Comparison of ENCODE assay signal across 8 mouse cellular contexts in genomic region chr15:78339627-78340423, GRCm38 (mm10). TPM values are rescaled to one million over a fixed set of nuclear protein-coding genes. Genes with fewer than 3 reads are reported as not detected.
DNase-seq lines count a peak whose midpoint lies in the region; ATAC-seq and TF ChIP-seq lines count a peak whose summit lies in the region.
"Not testable (repeated sequence)": the region's sequence is repeated elsewhere in the genome, so short reads cannot be mapped to it uniquely, and the experiment has no call there.

No protein-coding gene starts in this region.

- WGBS in heart, embryonic 12.5 days, result 24% methylated on average over 7 of the region's 7 CpGs
- WGBS in liver, adult 2 months, result 38% methylated on average over 7 of the region's 7 CpGs

- not testable (repeated sequence) for H3K9me3 ChIP-seq in heart, embryonic 12.5 days (replicated peaks)

- TF ChIP-seq POLR2A in liver, adult 2 months (IDR thresholded peaks at IDR 0.05; ENCODE audit: extremely low read depth, insufficient read depth, low read length), result not testable (repeated sequence)

- H3K27ac ChIP-seq in brown adipose tissue, adult 24 weeks (replicated peaks; ENCODE audit: low read depth, low read length), result peak overlapping the region; percentile 82
- not testable (repeated sequence) for H3K27ac ChIP-seq in heart, embryonic 12.5 days (ENCODE audit: poor library complexity, severe bottlenecking); liver, adult 2 months (replicated peaks; ENCODE audit: insufficient read depth, low read depth, low read length)

- H3K4me1 ChIP-seq in brown adipose tissue, adult 24 weeks (ENCODE audit: control insufficient read depth, insufficient read depth, insufficient read length, low read length); heart, embryonic 12.5 days (replicated peaks): not testable (repeated sequence)
- peaks cover 17% of the 10 kb centered on the region for H3K4me1 ChIP-seq in liver, adult 2 months (ENCODE audit: control insufficient read depth, insufficient read depth, low read length)

- not testable (repeated sequence) for H3K27me3 ChIP-seq in heart, embryonic 12.5 days (replicated peaks); liver, adult 2 months (ENCODE audit: control insufficient read depth, insufficient read depth, low read length); splenic B cell, adult 2 months (ENCODE audit: control insufficient read depth, insufficient read depth, low read length, poor library complexity, severe bottlenecking)

- H3K9ac ChIP-seq in heart, embryonic 12.5 days; liver, adult 2 months (ENCODE audit: low read depth, low read length): not testable (repeated sequence)

- DNase-seq in CD4-positive, CD25-positive, alpha-beta regulatory T cell, adult 2 months (ENCODE audit: low read depth, low spot score), result peak; percentile 67
- DNase-seq in kidney, postnatal 14 days, result peak; percentile 61
- not testable (repeated sequence) for DNase-seq in liver, adult 2 months (ENCODE audit: extremely low read depth, low read depth, low spot score)
- DNase-seq in naive thymus-derived CD4-positive, alpha-beta T cell, adult 2 months (ENCODE audit: low read depth), result peak; percentile 24
- peak; percentile 72 for DNase-seq in splenic B cell, adult 2 months (ENCODE audit: low read depth, low spot score)

- ATAC-seq in erythroblast, adult 5-6 weeks (replicated peaks; ENCODE audit: low FRiP score, poor library complexity, severe bottlenecking), result 0 out of 2 replicates have a peak, but pooled peaks have one; percentile 28
- peak; percentile 67 for ATAC-seq in heart, embryonic 12.5 days (ENCODE audit: insufficient number of reproducible peaks, low FRiP score)

- not testable (repeated sequence) for H3K4me2 ChIP-seq in heart, embryonic 12.5 days

- H3K36me3 ChIP-seq in heart, embryonic 12.5 days; liver, adult 2 months (ENCODE audit: control insufficient read depth, insufficient read depth, low read length); splenic B cell, adult 2 months (ENCODE audit: control insufficient read depth, insufficient read depth, low read length, poor library complexity, severe bottlenecking): not testable (repeated sequence)

- not testable (repeated sequence) for H3K4me3 ChIP-seq in brown adipose tissue, adult 24 weeks (ENCODE audit: insufficient read depth, low read depth, low read length); heart, embryonic 12.5 days; liver, adult 2 months (ENCODE audit: insufficient read depth, low read depth, low read length)

- H3K79me2 ChIP-seq in liver, adult 2 months (ENCODE audit: control insufficient read depth, insufficient read depth, low read length), result not testable (repeated sequence)

- peak; percentile 95 for TF ChIP-seq CTCF in liver, adult 2 months (IDR thresholded peaks at IDR 0.05; ENCODE audit: low read depth, low read length)

RNA-seq across cellular contexts. Expression of gene Csf2rb, which starts 14.3 kb away (rescaled TPM):
- polyA plus RNA-seq in brown adipose tissue, adult 24 weeks (2012; ENCODE audit: insufficient read depth, insufficient read length, missing spikeins), result 3.1 and 4.1 TPM in 2 replicates
- total RNA-seq in erythroblast, adult 5-6 weeks (2015; ENCODE audit: low replicate concordance), result 32.8 and 34.8 TPM in 2 replicates
- 11.4 and 47.2 TPM in 2 replicates for total RNA-seq in erythroblast, adult 5-6 weeks (2017; ENCODE audit: low replicate concordance)
- polyA plus RNA-seq in heart, embryonic 12.5 days (2016; fragmentation: Nextera tagmentation; extraction: Ambion mirVana), result 2.4 and 3.1 TPM in 2 replicates
- total RNA-seq in liver, adult 2 months (2014; rRNA removed), result 1.8 and 3.2 TPM in 2 replicates
- 2.1 and 3.6 TPM in 2 replicates for polyA plus RNA-seq in liver, adult 2 months (2012; rRNA removed)

RNA-seq across cellular contexts. Expression of gene Csf2rb2, which starts 34.3 kb away (rescaled TPM):
- polyA plus RNA-seq in brown adipose tissue, adult 24 weeks (2012; ENCODE audit: insufficient read depth, insufficient read length, missing spikeins), result 0.67 and 2.0 TPM in 2 replicates
- 6.5 and 6.9 TPM in 2 replicates for total RNA-seq in erythroblast, adult 5-6 weeks (2015; ENCODE audit: low replicate concordance)
- total RNA-seq in erythroblast, adult 5-6 weeks (2017; ENCODE audit: low replicate concordance), result 0.98 and 1.4 TPM in 2 replicates
- 0.48 and 0.51 TPM in 2 replicates for polyA plus RNA-seq in heart, embryonic 12.5 days (2016; fragmentation: Nextera tagmentation; extraction: Ambion mirVana)
- 0.37 and 0.54 TPM in 2 replicates for total RNA-seq in liver, adult 2 months (2014; rRNA removed)
- 0.47 and 1.1 TPM in 2 replicates for polyA plus RNA-seq in liver, adult 2 months (2012; rRNA removed)

RNA-seq across cellular contexts. Expression of gene Tex33, which starts 55.9 kb away (rescaled TPM):
- not detected in 2 replicates for polyA plus RNA-seq in brown adipose tissue, adult 24 weeks (2012; ENCODE audit: insufficient read depth, insufficient read length, missing spikeins)
- not detected in 2 replicates for total RNA-seq in erythroblast, adult 5-6 weeks (2015; ENCODE audit: low replicate concordance)
- not detected in 2 replicates for total RNA-seq in erythroblast, adult 5-6 weeks (2017; ENCODE audit: low replicate concordance)
- polyA plus RNA-seq in heart, embryonic 12.5 days (2016; fragmentation: Nextera tagmentation; extraction: Ambion mirVana), result not detected in 2 replicates
- total RNA-seq in liver, adult 2 months (2014; rRNA removed), result not detected in 2 replicates
- not detected in 2 replicates for polyA plus RNA-seq in liver, adult 2 months (2012; rRNA removed)
